Mouse (Mus musculus) thymus, postnatal 36 days (tissue): ENCODE results near the gene Igsf6.
"Not testable (repeated sequence)": the region's sequence is repeated elsewhere in the genome, so short reads cannot be mapped to it uniquely, and the experiment has no call there.

ENCODE experiments used
- DNase-seq, 2 experiments: peaks; one replicate each; pipeline ENCODE4 v3.0.0; 2022; ENCODE audit warnings: mixed read lengths in 2 of 2

Gene Igsf6

GRCm38 (mm10) chr7:121053071-121053470 is 21.3 kb downstream of the Igsf6 start:
- no peak for DNase-seq

- no peak for DNase-seq
These were observed 26.7 kb downstream of the Igsf6 start for GRCm38 (mm10) chr7:121047624-121048023.

GRCm38 (mm10) chr7:121045671-121046453 is 28.5 kb downstream of the Igsf6 start:
- DNase-seq: no peak

- DNase-seq: no peak
These were observed 30.1 kb downstream of the Igsf6 start for GRCm38 (mm10) chr7:121044251-121044650.

GRCm38 (mm10) chr7:121043510-121043909 is 30.9 kb downstream of the Igsf6 start:
- no peak for DNase-seq

- DNase-seq: no peak
These were observed 31.4 kb downstream of the Igsf6 start for GRCm38 (mm10) chr7:121043004-121043403.

- no peak for DNase-seq
These were observed 32.4 kb downstream of the Igsf6 start for GRCm38 (mm10) chr7:121041989-121042388.

- DNase-seq: no peak
These were observed 33.8 kb downstream of the Igsf6 start for GRCm38 (mm10) chr7:121040595-121040994.

- DNase-seq: peak in 1 of 2 experiments; percentile 34
These were observed 39.1 kb downstream of the Igsf6 start for GRCm38 (mm10) chr7:121035161-121035721.

GRCm38 (mm10) chr7:121034701-121035141 is 39.7 kb downstream of the Igsf6 start:
- DNase-seq: no peak

GRCm38 (mm10) chr7:121033856-121034652 is 40.3 kb downstream of the Igsf6 start, which contains the start of gene Mettl9:
Gene Mettl9, plus strand, starts transcription at chr7:121034445.
- DNase-seq: peak; percentile 93

GRCm38 (mm10) chr7:121029947-121030346 is 44.4 kb downstream of the Igsf6 start:
- DNase-seq: not testable (repeated sequence)

- no peak for DNase-seq
These were observed 48.1 kb downstream of the Igsf6 start for GRCm38 (mm10) chr7:121026300-121026699.

- DNase-seq: no peak
These were observed 49.0 kb downstream of the Igsf6 start for GRCm38 (mm10) chr7:121025221-121026008.

GRCm38 (mm10) chr7:121020277-121020676 is 54.1 kb downstream of the Igsf6 start:
- peak; percentile 17 to 20 for DNase-seq

GRCm38 (mm10) chr7:121018778-121019177 is 55.6 kb downstream of the Igsf6 start:
- DNase-seq: no peak

GRCm38 (mm10) chr7:121014486-121014885 is 59.9 kb downstream of the Igsf6 start:
- no peak for DNase-seq
